Mouse (Mus musculus) E14TG2a.4 (cell line): ENCODE results near the gene Mc3r.

Experiments used
- CTCF ChIP-seq: conservative IDR thresholded peaks from 2 replicates; pipeline ENCODE4 v1.5.1; 2014; ENCODE audit warnings: low read length
- NANOG ChIP-seq: IDR thresholded peaks from 2 replicates; pipeline ENCODE4 v1.6.1; 2014; ENCODE audit warnings: borderline replicate concordance, low read length, mixed read lengths

GRCm38 (mm10) chr2:172256418-172256817, 8.1 kb downstream of the Mc3r start:
- TF ChIP-seq CTCF (no peak), NANOG (no peak)
